Mouse (Mus musculus) adrenal gland, postnatal 25 days (tissue): ENCODE results near the gene Ret. TPM values are rescaled to one million over a fixed set of nuclear protein-coding genes. Genes with fewer than 3 reads are reported as not detected.

Experiments
- DNase-seq: peaks from one replicate; pipeline ENCODE4 v3.0.0; 2021; ENCODE audit warnings: mixed read lengths
- long read RNA-seq: library from polyadenylated mRNA; stranded (forward); transcript quantifications from one replicate; pipeline ENCODE4 v2.0.0, GENCODE M21; 2021
- total RNA-seq: library from RNA; stranded (reverse); gene quantifications from 2 replicates; pipeline ENCODE4 v1.2.3, GENCODE M21; 2021

Gene Ret
- 2.2 and 2.9 TPM in 2 replicates for total RNA-seq
- long read RNA-seq, full-length matches to known transcripts, result 1 of 1 reads
- long read RNA-seq, partial matches to known transcripts, result 0 of 1 reads
- long read RNA-seq, other reads (novel, unspliced or antisense), result 0 of 1 reads

DNA sequence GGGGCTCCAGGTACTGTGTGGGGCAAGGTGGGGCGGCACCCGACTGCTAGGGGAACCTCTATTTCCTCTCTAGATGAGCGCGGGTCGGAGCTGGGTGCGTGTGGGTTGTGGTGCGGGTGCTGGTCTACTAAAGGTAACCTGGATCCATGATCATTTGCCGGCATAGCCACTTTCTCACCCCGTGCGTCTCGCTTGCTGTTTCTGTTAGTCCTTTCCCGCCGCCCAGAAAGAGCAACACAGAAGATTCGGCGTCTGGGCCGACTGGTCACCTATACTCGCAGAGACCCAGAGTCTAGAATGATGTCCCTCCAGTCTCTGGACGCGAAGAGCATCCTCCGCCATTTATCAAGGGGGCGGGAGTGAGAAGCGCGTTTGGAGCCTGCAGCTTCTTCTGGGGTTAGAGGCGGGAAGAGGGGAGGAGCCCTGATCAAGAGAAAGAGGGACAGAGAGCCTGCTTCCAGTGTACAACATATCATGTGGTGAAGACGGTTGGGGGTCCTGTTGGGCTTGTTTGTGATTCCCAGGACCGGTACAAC is at the start of gene Ret:
Gene Ret (minus strand): TSS at position 279 of the 536 bp plus-strand sequence.
- DNase-seq, result no peak

DNA sequence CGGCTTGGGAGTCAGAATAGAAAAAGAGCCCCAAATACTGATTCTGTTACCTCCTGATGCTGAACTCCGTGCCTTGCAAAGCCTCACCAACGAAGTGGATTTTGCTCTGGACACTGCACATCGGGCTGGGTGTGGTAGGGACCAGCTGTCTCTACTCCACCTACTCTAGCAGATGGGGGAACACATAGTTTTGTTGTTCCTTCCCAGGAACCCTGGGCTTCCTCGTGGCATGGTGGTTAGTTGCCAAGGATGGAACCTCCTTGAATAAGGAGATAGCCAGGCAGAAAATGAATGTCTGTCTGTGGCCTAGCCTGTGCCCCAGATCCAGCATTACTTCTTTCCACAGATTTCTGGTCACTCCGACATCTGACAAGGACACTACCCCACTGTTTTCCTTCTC is 49.6 kb upstream of the Ret start:
- no peak for DNase-seq

DNA sequence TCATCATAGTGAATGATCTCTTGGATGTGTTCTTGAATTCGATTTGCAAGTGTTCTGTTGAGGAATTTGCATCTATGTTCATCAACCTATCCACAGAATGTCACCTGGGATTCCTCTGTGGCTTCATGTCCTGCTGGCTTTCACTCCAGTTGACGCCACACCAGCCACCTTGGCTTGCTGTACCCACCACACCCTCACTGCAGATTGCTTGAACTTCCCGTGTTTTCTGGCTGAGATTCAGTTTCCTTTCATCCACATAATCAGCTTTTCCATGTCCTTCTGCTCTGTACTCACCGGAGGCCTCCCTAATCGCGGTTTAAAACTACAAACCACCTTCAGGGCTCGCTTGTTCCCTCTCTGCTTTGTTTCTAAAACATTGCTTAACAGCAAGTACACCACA is 46.6 kb upstream of the Ret start:
- no peak for DNase-seq

DNA sequence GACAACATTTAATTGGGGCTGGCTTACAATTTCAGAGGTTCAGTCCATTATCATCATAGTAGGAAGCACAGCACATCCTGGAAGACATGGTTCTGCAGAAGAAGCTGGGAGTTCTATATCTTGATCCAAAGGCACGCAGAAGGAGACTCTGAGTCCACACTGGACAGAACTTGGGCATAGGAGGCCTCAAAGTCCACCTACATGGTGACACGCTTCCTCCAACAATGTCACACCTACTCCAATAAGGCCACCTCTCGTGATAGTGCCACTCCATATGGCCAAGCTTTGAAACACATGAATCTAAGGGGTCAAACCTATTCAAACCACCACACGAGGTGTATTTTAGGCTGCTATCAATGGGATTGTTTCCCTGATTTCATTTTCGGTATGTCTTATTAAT is 45.4 kb upstream of the Ret start:
- DNase-seq, result no peak

DNA sequence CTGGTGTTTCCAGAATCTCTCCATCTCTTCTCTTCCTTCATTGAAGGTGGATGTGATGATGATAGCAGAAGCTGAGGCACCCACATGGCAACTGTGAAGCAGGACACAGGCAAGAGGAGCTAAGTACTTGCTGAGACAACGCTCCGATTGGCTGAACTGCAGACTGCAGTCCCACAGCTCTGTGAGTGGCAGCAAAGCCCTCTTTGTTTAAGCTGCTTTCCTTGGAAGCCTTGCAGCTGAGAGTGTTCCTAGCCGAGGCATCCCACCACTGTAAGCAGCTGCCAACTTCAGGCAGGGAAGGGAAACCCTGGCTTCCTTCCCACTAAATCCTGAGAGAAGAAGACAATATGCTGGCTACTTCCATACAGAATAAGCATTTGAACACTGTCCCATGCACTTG is 28.6 kb upstream of the Ret start:
- no peak for DNase-seq

DNA sequence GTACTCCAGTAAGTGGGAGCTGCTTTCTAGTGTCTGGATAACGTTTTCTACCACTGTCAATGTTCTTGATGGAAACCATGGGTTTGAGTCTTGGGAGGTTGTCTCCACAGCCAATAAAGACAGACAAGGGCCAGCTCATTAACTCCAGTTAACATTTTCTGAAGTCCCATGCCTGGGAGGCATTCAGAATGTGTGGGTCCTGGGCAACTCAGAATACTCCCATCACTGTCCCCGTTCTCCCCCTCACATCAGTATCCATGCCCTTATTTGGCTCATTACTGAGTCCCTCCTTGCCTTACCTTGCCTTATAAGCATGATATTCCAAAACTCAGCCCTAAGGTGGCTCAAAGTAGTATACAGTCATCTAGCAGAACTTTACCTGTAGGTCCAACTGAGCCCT is 25.0 kb upstream of the Ret start:
- no peak for DNase-seq

DNA sequence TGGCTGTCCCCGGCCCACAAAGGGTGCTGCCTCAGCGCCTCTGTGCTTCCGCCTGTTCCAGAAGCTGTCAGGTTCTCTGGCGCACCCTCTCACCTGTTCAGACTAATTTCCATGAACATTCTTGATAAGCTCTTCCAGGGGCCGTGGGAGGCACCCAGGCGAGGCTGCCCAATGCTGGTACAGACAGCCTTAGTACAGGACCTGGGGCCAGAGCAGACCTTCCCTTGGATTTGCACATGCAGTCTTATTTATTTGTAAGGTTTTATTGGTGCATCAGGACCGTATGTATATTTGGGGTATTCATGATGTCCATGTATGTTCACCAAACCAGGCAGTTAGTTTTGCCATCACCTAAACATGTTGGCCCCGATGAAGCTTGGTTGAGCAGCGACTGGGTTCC is 18.2 kb upstream of the Ret start:
- no peak for DNase-seq

DNA sequence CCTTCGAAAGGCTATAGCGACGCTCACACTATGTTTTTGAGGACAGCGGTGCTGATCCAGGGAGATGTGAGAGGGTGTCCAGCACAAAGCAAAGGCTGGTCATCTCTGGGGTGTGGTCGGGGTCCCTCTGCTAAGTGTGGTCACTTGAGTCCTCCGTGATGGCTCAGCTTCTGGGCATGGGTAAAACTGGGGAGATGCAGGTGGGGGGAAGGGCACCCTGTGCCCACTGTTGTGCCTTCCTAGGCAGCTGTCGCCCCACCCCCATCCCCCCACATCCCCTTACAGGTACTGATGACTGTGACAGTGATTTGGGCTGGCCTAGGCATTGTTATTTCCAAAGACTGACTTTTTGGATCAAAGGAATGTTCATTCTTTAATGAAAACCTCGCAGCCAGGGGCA is 10.8 kb upstream of the Ret start:
- no peak for DNase-seq

DNA sequence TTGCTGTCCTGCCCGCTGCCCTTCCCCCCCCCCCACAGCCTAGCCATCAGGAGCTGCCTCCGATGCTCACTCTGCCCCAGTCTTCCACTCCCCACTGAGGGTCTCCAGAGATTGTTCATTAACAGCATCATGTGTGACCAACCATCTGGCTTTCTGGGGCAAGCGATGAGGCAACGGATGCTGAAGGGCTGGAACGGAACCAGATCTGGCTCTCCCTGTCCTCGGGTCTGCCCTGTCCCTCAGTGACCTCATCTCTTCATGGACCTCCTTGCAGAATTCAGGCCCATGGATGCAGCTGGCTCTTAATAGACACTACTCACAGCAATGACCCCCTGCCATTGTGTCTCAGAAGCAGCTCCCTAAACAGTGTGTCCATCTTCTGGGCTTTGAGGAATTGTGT is 8.9 kb upstream of the Ret start:
- no peak for DNase-seq

DNA sequence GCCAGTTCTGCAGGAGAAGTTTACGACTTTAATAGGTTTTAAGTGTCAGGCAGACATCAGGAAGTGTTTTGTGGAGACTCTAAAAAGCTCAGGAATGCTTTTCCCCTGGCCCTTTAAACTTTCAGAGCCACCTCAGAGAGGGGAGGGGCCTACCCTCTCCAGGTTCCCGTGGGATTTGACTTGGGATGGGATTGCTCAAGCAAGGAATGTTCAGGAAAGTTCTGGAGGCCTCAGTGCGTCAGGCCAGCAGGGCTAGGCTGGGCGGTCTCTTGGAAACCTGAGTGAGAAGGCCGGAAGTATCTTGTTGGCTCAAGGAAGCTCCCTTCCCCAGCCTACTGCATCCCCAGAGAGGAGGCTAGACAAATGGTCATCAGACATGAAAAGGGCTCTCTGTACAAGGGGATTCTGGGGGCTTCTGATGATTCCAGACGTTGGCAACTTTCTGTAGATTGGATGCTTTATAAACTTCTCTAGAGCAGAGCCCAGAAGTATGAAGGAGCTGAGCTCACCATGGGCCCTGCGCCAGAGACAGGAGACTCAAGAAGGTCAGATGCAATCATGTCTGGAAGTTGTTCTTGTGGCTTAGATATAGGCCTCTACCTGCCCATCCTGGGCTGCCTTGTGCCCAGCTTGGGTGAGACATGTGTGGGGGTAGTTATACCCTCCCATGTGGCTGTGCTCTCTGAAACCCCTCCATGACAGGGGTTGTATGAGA is 7.8 kb upstream of the Ret start:
- DNase-seq, result no peak

DNA sequence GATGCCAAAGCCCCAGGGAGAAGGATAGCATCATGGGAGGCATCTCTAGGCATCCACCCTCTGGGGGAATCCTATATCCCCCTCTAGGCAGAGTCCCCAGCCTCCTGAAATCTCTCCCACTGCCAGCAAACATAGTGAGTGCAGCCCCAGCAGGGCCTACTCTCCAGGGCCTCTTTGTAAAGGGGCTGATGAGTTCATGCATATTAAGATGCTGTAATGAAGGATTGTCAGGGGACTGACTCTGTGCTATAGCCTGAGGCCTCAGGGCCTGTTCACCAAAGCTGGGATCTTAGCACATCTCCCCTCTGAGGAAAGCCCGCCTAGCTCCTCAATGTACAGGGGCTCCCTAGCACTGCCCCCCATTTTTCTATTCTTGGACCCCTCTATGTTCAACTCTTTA is 6.6 kb upstream of the Ret start:
- DNase-seq, result no peak

DNA sequence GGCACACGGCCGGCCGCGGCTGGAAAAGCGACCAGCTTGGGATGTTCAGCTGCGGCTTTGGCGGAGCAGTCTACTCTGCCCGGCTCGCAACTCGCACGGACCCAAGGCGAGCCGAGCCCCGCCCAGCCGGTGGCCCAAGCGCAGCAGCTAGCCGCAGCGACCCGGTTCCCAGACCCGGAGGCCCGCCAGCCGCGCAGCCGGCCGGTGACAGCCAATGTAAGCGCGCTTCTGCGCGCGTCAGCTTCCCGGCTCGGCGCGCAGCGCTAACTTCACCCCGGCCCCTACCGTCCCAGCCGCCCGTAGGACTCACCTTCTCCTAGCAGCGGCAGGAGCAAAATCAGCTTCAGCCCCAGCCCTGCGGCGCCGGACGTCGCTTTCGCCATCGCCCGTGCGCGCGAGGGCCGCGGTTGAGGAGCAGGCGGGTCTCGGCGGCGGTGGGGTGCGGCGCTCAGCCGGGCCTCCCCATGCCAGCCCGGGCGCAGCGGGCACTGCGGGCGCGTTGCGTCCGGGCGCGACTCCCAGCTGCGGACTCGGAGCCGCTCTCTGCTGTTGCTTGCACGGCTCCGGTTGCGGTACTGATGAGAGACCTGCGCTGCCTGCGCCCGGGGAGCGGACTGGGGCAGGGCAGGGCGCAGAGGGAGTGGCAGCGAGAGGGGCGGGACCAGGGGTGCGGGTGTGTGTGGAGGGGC is 623 bp downstream of the Ret start:
- DNase-seq, result peak; percentile 59

DNA sequence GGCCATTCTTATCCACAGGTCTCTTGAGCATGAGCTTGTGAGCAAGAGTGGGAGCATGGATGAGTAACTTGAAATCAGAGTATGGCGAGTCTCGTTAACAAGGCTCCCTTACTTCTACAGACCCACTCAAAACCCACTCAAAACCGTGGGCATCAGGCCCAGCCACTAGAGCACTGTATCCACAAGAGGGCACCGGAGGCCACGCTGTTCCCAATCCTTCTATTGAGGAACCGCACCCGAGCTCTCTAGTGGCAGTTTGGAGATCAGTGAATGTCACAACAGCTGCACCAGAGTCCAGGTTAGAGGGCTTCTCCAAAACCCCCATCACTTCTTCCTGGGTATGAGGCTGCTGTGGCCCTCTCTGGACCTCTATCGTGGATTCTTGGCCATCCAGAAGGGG is 2.4 kb downstream of the Ret start:
- peak; percentile 56 for DNase-seq

DNA sequence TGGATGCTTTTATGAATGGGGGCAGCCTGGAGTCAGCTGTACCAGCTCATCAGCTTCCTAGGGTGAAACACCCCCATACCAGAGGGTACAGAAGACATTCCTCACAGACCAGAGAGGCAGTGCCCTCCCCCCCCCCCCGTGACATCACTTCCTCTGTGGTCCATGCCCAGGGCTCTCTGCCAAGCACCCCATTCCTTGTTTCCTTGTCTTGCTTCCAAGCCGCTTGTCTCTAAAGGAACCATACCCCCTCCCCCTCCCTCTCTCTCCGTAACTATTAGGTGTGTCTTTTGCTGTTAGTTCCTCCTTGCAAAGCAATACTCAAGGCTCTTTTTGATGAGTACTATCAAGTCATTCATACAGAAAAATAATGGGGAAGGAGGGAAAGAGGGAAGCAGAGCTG is 4.6 kb downstream of the Ret start:
- no peak for DNase-seq

DNA sequence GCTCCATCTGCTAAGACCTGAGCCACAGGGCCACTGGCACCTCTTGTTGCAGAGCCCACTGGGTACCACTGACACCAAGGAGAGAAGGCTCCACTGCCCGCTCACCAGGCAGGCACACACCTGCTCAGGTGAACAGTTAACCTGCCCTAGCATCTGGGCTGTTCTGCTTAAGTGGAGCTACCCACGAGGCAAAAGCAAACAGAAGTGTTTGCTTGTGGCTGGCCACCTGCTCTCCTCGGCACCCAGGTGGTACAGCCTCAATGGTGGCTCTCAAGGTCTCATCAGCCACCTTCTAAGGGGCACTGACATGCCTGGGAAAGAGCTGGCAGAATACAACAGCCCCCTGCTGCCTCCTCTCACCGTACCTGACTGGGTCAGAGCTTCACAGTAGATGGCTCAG is 5.3 kb downstream of the Ret start:
- DNase-seq, result no peak

DNA sequence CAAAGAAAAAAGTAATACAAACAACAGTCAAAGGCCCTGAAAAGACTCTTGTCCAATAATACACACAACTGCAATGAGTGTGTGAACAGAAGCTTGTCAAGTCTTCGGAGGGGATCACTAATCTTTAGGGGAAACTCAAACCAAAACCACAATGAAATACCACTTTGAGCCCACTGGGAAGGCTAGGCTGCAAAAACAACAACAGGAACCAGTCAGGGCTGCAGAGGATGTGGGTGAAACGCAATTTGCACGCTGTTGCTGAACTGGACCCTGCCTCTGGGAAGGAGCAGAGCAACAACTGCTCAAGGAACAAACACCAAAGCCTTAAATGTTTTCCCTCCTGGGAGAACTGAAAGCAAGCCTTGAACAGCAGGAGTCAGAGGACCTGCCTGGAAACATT is 7.8 kb downstream of the Ret start:
- no peak for DNase-seq

DNA sequence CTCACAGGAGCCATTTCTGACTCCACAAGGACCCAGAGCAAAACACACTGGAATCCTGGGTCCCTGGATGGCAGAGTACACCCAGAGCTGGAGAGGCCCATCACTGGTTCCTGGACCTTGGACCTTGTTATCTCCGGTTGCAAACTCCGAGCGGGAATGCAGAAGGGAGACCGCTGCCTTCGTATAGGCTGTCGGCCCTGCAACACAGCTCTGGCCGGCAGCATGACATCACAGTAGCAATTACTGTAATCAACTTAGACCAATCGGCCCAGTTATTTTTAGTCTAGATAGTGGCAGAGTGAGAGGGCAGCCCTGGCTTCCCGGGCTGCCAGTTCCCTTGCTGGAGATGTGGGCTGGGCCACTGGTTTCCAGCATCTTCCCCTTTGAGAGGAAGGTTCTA is 8.9 kb downstream of the Ret start:
- DNase-seq, result no peak

DNA sequence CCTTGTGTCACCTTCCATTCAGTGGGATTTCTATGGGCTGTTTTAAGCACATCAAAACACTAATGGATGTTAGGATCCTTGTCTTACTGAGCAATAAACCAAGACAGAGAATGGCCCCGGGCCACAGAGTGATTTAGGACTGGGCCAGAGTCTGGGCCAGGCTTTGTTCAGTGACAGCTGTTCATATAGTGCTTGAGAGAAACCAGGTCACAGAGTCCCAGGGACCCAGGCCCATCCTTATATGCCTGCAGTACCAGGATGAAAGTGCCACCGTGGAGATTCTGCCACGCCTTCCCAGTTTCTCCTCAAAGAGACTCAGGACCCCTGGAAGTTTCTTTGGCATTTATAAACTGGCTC is 10.3 kb downstream of the Ret start:
- DNase-seq, result no peak

DNA sequence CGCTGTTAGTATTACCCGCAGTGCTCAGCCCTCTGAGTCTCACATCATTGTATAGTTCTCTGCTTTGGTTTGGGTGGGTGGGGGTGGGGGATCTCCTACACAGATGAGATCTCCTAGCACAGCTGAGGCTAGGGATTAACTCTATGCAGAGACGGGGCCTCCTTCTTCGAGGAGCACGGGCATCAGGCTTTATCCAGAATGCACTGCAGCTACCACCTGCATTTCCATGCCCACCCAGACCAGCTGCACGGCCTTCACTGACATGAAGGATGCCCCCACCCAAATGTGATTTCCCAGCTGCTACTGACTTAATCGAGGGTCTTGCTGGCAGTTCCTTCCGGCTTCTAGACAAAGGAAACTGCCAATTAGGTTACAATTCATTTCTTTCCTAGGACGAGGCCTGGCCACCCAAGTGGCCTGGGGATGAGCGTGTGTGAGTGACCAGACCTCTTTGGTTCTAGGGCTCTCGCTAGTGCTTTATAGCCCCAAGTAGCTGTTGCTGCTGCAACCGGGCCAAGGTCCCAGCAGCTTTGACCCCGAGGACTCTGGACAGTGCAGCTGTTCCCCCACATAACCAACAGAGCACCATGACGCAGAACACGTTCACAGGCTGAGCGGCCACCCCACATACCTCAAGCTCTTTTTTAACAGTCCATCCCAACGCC is 10.8 kb downstream of the Ret start:
- no peak for DNase-seq

DNA sequence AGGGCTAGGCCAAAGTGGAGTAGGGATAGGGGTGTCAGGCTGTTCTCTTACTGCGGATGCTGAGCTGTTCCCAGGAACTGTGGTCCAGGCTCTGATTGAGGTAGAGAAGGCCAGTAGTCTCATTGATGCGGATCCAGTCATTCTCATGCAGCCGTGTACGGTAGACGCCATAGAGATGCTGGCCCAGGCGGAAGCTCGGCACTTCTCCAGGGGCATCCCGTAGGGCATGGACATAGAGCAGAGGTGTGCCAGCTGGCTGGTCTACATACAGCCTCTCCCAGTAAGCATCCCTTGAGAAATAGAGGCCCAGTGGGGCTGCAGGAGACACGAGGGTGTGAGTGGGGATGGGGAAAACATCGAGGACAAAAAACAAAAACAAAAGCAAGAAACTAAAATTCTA is 13.4 kb downstream of the Ret start:
- peak; percentile 21 for DNase-seq

DNA sequence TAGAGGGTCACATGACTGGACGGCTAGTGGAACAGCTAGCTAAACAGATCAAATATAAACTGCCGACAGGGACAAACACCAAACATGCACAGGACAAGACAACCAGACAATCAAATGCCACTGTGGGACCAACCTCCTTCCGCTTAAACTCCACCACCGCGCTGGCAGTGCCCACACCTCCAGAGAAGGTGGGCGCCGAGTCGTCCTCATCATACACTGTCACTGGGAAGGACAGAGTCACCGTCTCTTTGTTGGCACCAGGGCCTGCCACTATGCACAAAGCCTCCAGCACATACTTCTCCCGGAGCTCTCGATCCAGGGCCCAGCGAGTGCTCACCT is 17.5 kb downstream of the Ret start:
- DNase-seq, result no peak

DNA sequence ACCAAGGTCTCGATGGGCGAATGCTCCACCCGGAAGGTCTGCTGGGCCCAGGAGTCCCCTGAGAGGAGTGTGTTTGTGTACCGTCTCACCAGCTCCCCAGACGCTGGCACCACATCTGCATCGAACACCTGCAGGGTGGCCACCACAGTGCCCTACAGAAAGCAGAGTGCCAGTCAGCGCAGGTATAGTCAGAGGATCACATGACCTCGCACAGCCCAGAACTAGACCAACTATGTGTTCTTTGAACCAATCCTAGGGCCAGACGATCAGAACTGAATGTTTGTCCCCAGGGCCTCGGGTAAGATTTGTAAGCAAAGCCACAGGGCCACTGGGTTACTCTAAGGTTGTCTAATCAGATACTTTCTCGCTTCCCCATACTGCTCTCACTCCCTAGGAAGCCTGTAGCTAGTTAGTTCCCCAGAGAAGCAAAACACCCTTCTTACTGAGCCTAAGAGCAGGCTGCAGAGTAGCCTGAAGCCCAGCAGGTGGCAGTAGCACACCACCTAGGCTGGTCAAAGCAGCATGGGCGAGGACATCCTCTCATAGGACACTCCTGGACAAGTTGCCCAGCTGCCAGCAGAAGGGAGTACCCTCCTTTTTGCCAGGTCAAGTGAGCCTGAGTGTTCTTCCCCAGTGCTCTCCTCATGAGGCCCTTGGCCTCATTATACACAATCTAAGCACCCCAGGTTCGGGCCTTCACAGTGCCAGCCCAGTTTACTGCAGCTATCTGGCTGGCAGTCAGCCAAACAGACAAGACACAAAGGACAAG is 18.0 kb downstream of the Ret start:
- DNase-seq, result peak; percentile 70

DNA sequence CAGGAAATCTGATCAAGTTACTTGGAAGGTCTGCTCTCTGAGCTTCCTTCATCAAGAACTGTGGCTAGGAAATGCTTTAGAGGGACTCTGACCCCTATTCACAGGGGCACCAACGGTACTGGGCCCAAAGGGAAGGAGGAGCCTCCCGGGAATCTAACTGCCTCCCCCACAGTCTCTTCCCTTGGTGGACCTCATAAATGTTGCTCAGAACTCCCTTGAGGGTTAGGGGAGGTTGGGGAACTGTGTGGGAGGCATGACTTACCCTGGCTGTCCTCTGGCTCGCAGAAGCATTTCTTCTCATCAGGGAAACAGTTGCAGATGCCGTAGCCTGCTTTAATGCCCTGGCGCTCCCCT is 23.6 kb downstream of the Ret start:
- no peak for DNase-seq
